Mouse (Mus musculus) fibroblast of lung, adult 2 months (primary cell): ENCODE results near the gene Bax.

Experiments
- DNase-seq: peaks from one replicate; pipeline ENCODE4 v3.0.0-alpha.2; 2011; ENCODE audit warnings: low read depth

Bax gene

DNA sequence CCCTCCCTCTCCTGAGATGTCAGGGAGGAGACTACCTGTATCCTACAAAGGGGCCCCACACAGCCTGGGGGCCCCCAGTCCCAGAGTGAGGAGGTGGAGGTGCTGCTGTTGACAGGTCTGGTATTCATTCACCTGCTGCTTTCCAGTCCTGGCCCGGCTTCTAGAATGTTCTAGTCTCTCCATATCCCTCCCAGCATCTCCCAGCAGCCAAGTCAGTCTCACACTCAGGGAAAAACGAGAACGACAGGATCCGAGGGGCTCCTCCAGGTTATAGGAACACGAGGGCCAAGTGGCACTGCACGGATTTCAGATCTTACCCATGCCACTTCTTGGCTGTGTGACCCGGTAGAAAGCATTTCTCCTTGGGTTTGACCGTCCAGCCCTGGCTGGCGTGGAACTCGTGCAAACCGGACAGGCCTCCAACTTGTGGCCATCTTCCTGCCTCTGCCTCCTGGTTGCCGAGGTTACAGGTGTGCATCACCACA lies 51.9 kb downstream of the Bax start:
- DNase-seq, result no peak

- no peak for DNase-seq
These were observed 52.6 kb downstream of the Bax start for GRCm38 (mm10) chr7:45413864-45414739.

DNA sequence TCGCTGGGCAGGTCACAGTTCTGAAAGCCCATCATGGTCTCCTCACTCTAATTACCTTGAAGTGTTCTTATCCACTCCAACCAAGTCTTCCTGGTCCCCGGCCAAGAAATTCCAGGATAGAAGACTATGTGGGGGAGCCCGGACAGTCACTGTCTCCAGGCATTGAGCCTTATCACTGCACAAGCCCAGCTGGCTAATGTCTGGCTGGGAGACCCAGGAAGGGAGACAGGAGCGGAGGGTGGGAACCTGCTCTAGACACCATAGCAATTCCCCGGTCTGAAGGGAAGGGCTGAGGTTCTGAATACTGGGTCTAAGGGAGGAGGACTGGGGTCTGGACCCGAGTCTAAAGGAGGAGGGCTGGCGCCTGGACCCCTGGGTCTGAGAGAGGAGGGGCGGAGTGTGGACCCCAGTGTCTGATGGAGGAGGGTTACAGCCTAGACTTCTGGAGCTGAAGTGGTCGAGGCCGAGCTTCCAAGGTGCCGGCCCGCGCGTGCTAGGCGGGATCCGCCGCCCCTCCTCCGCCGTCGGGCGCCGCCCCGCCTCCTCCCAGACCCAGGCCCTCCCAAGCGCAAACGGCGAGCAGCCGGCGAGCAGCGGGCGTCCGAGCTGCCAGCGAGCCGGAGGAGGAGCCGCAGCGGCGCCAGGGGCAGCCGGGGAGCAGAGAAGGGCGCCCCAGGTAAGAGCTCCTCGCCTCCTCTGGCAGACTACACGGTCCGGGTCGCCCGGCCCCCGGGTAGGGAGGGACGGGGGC lies 53.4 kb downstream of the Bax start, which contains the start of gene Ntf5:
TSS of gene Ntf5 (plus strand) at position 583 of the 751 bp plus-strand sequence.
- no peak for DNase-seq

DNA sequence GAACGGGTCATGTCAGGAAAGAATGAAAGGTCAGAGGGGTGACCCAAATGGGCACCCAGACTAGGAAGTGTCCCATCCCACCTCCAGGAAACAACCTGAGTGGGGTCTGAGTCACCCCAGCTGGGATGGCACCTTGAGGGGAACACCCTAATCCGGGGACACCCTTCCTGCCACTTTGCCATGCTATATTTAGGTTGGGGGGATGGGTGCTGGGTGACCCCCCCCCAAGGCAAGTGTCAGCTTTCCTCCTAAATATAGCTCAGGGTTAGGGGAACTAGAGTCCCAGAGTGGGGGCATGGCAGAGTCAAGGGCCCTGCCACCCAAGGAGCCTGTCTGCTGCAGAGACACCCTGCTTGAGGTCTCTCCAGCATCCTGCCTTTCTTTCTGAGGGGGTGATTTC lies 54.3 kb downstream of the Bax start:
- DNase-seq, result no peak
